Mouse (Mus musculus) spleen, adult 2 months (tissue): Measurements from ENCODE around the gene Otof. TPM values are rescaled to one million over a fixed set of nuclear protein-coding genes. Genes with fewer than 3 reads are reported as not detected.

Experiments used
- DNase-seq, 2 experiments: peaks; one replicate each; pipeline versions ENCODE4 v3.0.0 to v3.0.0-alpha.2; 2012 to 2021; ENCODE audit warnings: low spot score in 2 of 2, low read depth in 1 of 2
- H3K27ac ChIP-seq: fragments of 200-500 bp; 2 replicates; pipeline ENCODE4 v1.5.1; 2012; ENCODE audit warnings: low read length, inconsistent platforms; ENCODE audit not compliant: insufficient read depth
- H3K27me3 ChIP-seq: fragments of 200-500 bp; 2 replicates; pipeline ENCODE4 v1.6.1; 2012; ENCODE audit warnings: mild to moderate bottlenecking, moderate library complexity, low read length, inconsistent platforms; ENCODE audit not compliant: control insufficient read depth, insufficient read depth
- H3K36me3 ChIP-seq: fragments of 200-500 bp; 2 replicates; pipeline ENCODE4 v1.6.1; 2012; ENCODE audit warnings: mild to moderate bottlenecking, low read length, inconsistent platforms; ENCODE audit not compliant: control insufficient read depth, insufficient read depth
- H3K4me1 ChIP-seq: fragments of 200-500 bp; 2 replicates; pipeline ENCODE4 v1.6.1; 2011; ENCODE audit warnings: inconsistent platforms; ENCODE audit not compliant: control insufficient read depth, insufficient read depth, insufficient read length
- H3K4me3 ChIP-seq: fragments of 200-500 bp; 2 replicates; pipeline ENCODE4 v1.5.1; 2011; ENCODE audit warnings: mild to moderate bottlenecking, inconsistent platforms; ENCODE audit not compliant: insufficient read depth, insufficient read length; ENCODE audit errors: extremely low read depth
- CTCF ChIP-seq: fragments of 200-500 bp; IDR thresholded peaks from 2 replicates; pipeline ENCODE4 v1.5.1; 2011; ENCODE audit warnings: mild to moderate bottlenecking, inconsistent platforms; ENCODE audit not compliant: insufficient read depth, insufficient read length, insufficient replicate concordance; ENCODE audit errors: extremely low read depth
- POLR2A ChIP-seq: fragments of 200-500 bp; IDR thresholded peaks from 2 replicates; pipeline ENCODE4 v1.6.1; 2011; ENCODE audit warnings: low read depth, low read length, inconsistent platforms
- WGBS: fragments of 180-500 bp; shearing (Covaris S2); methylation state at CpG from one replicate; pipeline ENCODE4 v1.1.7; 2018; 5-methylcytosine and 5-hydroxymethylcytosine counted together
- polyA plus RNA-seq: library from polyadenylated mRNA; depleted of rRNA; stranded (reverse); fragments of >200 nt; gene quantifications from 2 replicates; pipeline ENCODE4 v1.2.3, GENCODE M21; 2012

Otof gene
- polyA plus RNA-seq, 1 experiment, result 0.05 TPM

- no peak overlapping the region for H3K27ac ChIP-seq
- no peaks in the 10 kb centered on the region for H3K36me3 ChIP-seq
- H3K4me3 ChIP-seq, result no peak overlapping the region
- DNase-seq, result no peak
- no peak for TF ChIP-seq CTCF
- TF ChIP-seq POLR2A, result no peak
- H3K4me1 ChIP-seq, result no peaks in the 10 kb centered on the region
- 85% methylated on average over 8 of the region's 8 CpGs for WGBS
- H3K27me3 ChIP-seq, result no peaks in the 10 kb centered on the region
Measured at GRCm38 (mm10) chr5:30440308-30440906, 21.3 kb downstream of the Otof start.

- 41% methylated on average over 2 of the region's 2 CpGs for WGBS
- Histone ChIP-seq H3K27me3 (no peaks in the 10 kb centered on the region), H3K4me3 (no peak overlapping the region), H3K4me1 (no peaks in the 10 kb centered on the region), H3K27ac (no peak overlapping the region), H3K36me3 (no peaks in the 10 kb centered on the region)
- DNase-seq, result no peak
- TF ChIP-seq CTCF, result no peak
- TF ChIP-seq POLR2A, result no peak
Measured at GRCm38 (mm10) chr5:30438931-30439330, 22.8 kb downstream of the Otof start.

GRCm38 (mm10) chr5:30427406-30427805 lies 34.3 kb downstream of the Otof start:
- H3K27me3 ChIP-seq, result no peaks in the 10 kb centered on the region
- no peak for DNase-seq

GRCm38 (mm10) chr5:30423572-30424244 lies 38.0 kb downstream of the Otof start:
- Histone ChIP-seq H3K4me3 (no peak overlapping the region), H3K4me1 (no peaks in the 10 kb centered on the region), H3K36me3 (no peaks in the 10 kb centered on the region), H3K27ac (no peak overlapping the region), H3K27me3 (no peaks in the 10 kb centered on the region)
- DNase-seq, result peak in 1 of 2 experiments; percentile 5
- no peak for TF ChIP-seq POLR2A
- peak; percentile 35; the same call in 1 of the 2 replicates for TF ChIP-seq CTCF
- WGBS, result 36% methylated on average over 8 of the region's 8 CpGs

More at GRCm38 (mm10) chr5:30427406-30427805, 34.3 kb downstream of the Otof start:
- Histone ChIP-seq H3K36me3 (no peaks in the 10 kb centered on the region), H3K4me1 (no peaks in the 10 kb centered on the region), H3K27ac (no peak overlapping the region), H3K4me3 (no peak overlapping the region)
- WGBS, result 86% methylated on average over 6 of the region's 6 CpGs
- TF ChIP-seq CTCF, result no peak
- no peak for TF ChIP-seq POLR2A

- Histone ChIP-seq H3K36me3 (no peaks in the 10 kb centered on the region), H3K4me1 (no peaks in the 10 kb centered on the region), H3K4me3 (no peak overlapping the region), H3K27ac (no peak overlapping the region), H3K27me3 (no peaks in the 10 kb centered on the region)
- no peak for DNase-seq
- no peak for TF ChIP-seq CTCF
- WGBS, result 92% methylated on average over 4 of the region's 4 CpGs
Measured at GRCm38 (mm10) chr5:30423121-30423520, 38.6 kb downstream of the Otof start.

GRCm38 (mm10) chr5:30416665-30417064 lies 45.1 kb downstream of the Otof start:
- DNase-seq, result no peak
- H3K4me3 ChIP-seq, result no peak overlapping the region
- H3K27me3 ChIP-seq, result no peaks in the 10 kb centered on the region
- 88% methylated on average over 5 of the region's 5 CpGs for WGBS
- H3K36me3 ChIP-seq, result no peaks in the 10 kb centered on the region
- H3K4me1 ChIP-seq, result no peaks in the 10 kb centered on the region
- TF ChIP-seq POLR2A, result no peak
- TF ChIP-seq CTCF, result no peak
- H3K27ac ChIP-seq, result no peak overlapping the region

- H3K27me3 ChIP-seq, result no peaks in the 10 kb centered on the region
Measured at GRCm38 (mm10) chr5:30415876-30416275, 45.9 kb downstream of the Otof start.

More at GRCm38 (mm10) chr5:30415876-30416275, 45.9 kb downstream of the Otof start:
- no peak overlapping the region for H3K27ac ChIP-seq
- no peak for DNase-seq
- TF ChIP-seq POLR2A (no peak), CTCF (no peak)
- no peaks in the 10 kb centered on the region for H3K4me1 ChIP-seq
- no peaks in the 10 kb centered on the region for H3K36me3 ChIP-seq
- no peak overlapping the region for H3K4me3 ChIP-seq
- 75% methylated on average over 4 of the region's 4 CpGs for WGBS
